Mouse (Mus musculus) heart, embryonic 14.5 days (tissue): ENCODE data around the gene Pimreg. TPM values are rescaled to one million over a fixed set of nuclear protein-coding genes. Genes with fewer than 3 reads are reported as not detected.

Source experiments
- ATAC-seq: fragments of 200-750 bp; cut with Nextera tagmentation; 2 replicates; pipeline ENCODE4 v1.8.0; 2017; ENCODE audit warnings: low read depth, moderate TSS enrichment; ENCODE audit not compliant: insufficient number of reproducible peaks, insufficient read depth, low FRiP score
- H3K27ac ChIP-seq, 2 experiments: fragments of 200-500 bp in 1 of 2; fragments of 300-500 bp in 1 of 2; sonication (generic) in 1 of 2; replicated peaks in 1 of 2; 2 replicates each; pipeline ENCODE4 v1.5.1; 2012 to 2014; ENCODE audit warnings: low read depth in 2 of 2, low read length in 2 of 2, control low read depth in 1 of 2, mild to moderate bottlenecking in 1 of 2, mixed read lengths in 1 of 2; ENCODE audit not compliant: control insufficient read depth in 1 of 2, insufficient read depth in 1 of 2
- H3K27me3 ChIP-seq: fragments of 300-500 bp; sonication (generic); 2 replicates; pipeline ENCODE4 v1.6.1; 2014; ENCODE audit warnings: mild to moderate bottlenecking, low read length, control low read depth; ENCODE audit not compliant: control insufficient read depth, insufficient read depth
- H3K36me3 ChIP-seq: fragments of 300-500 bp; sonication (generic); 2 replicates; pipeline ENCODE4 v1.6.1; 2014; ENCODE audit warnings: mild to moderate bottlenecking, control low read depth, low read length, mixed read lengths; ENCODE audit not compliant: control insufficient read depth, insufficient read depth
- H3K4me1 ChIP-seq, 2 experiments: fragments of 200-500 bp in 1 of 2; fragments of 300-500 bp in 1 of 2; sonication (generic) in 1 of 2; 2 replicates each; pipeline ENCODE4 v1.6.1; 2012 to 2014; ENCODE audit warnings: low read length in 2 of 2, control low read depth in 1 of 2, mixed read lengths in 1 of 2; ENCODE audit not compliant: control insufficient read depth in 2 of 2, insufficient read depth in 2 of 2
- H3K4me2 ChIP-seq: fragments of 300-500 bp; sonication (generic); 2 replicates; pipeline ENCODE4 v1.6.1; 2014; ENCODE audit warnings: mild to moderate bottlenecking, low read length
- H3K4me3 ChIP-seq, 2 experiments: fragments of 200-500 bp in 1 of 2; fragments of 300-500 bp in 1 of 2; sonication (generic) in 1 of 2; 2 replicates each; pipeline ENCODE4 v1.5.1; 2012 to 2014; ENCODE audit warnings: low read length in 2 of 2, mild to moderate bottlenecking in 2 of 2, control low read depth in 1 of 2, low read depth in 1 of 2, moderate library complexity in 1 of 2; ENCODE audit not compliant: control insufficient read depth in 1 of 2, insufficient read depth in 1 of 2
- H3K9ac ChIP-seq: fragments of 300-500 bp; sonication (generic); 2 replicates; pipeline ENCODE4 v1.6.1; 2014; ENCODE audit warnings: mild to moderate bottlenecking, low read length
- H3K9me3 ChIP-seq: fragments of 300-500 bp; sonication (generic); 2 replicates; pipeline ENCODE4 v1.6.1; 2016; ENCODE audit warnings: low read length, control low read depth; ENCODE audit not compliant: control insufficient read depth
- WGBS: fragments of 180-500 bp; shearing (Covaris S2); extraction: QIAGEN DNeasy Blood & Tissue Kit; methylation state at CpG from one replicate; pipeline ENCODE4 v1.1.7; 2014; 5-methylcytosine and 5-hydroxymethylcytosine counted together
- polyA plus RNA-seq: library from polyadenylated mRNA; unstranded; fragments of >200 nt; fragmentation: Nextera tagmentation; extraction: Ambion mirVana; gene quantifications from 2 replicates; pipeline ENCODE4 v1.2.1, GENCODE M21; 2014

Pimreg gene
- polyA plus RNA-seq, 1 experiment from 2014 or later = 76.4 TPM

GRCm38 (mm10) chr11:72052636-72053035 is 10.8 kb downstream of the Pimreg start:
- Histone ChIP-seq H3K27ac (no peak overlapping the region), H3K4me1 (peaks cover 6 to 13% of the 10 kb centered on the region in 2 experiments; a peak in 3 of 4 replicates), H3K9ac (no peak overlapping the region), H3K4me2 (no peak overlapping the region), H3K4me3 (no peak overlapping the region), H3K36me3 (peaks cover 4% of the 10 kb centered on the region; the same call in 1 of the 2 replicates), H3K27me3 (peaks cover 36% of the 10 kb centered on the region), H3K9me3 (no peaks in the 10 kb centered on the region)
- WGBS = 17% methylated on average over 5 of the region's 5 CpGs
- no peak for ATAC-seq

GRCm38 (mm10) chr11:72055176-72055575 is 13.3 kb downstream of the Pimreg start:
- no peak for ATAC-seq
- WGBS = 36% methylated on average over 2 of the region's 2 CpGs
- H3K4me3 ChIP-seq = no peak overlapping the region
- no peaks in the 10 kb centered on the region for H3K9me3 ChIP-seq
- H3K4me2 ChIP-seq = no peak overlapping the region
- no peak overlapping the region for H3K9ac ChIP-seq
- peaks cover 24% of the 10 kb centered on the region for H3K27me3 ChIP-seq
- no peak overlapping the region for H3K27ac ChIP-seq
- H3K4me1 ChIP-seq = peaks cover 6 to 13% of the 10 kb centered on the region in 2 experiments; a peak in 3 of 4 replicates
- H3K36me3 ChIP-seq = no peaks in the 10 kb centered on the region

GRCm38 (mm10) chr11:72057166-72057565 is 15.3 kb downstream of the Pimreg start:
- H3K4me2 ChIP-seq = no peak overlapping the region
- 62% methylated on average over 3 of the region's 3 CpGs for WGBS
- no peaks in the 10 kb centered on the region; a peak in 1 of 4 replicates for H3K4me1 ChIP-seq
- no peaks in the 10 kb centered on the region for H3K9me3 ChIP-seq
- no peak for ATAC-seq
- no peaks in the 10 kb centered on the region for H3K36me3 ChIP-seq
- H3K4me3 ChIP-seq = no peak overlapping the region
- H3K9ac ChIP-seq = no peak overlapping the region
- peaks cover 6% of the 10 kb centered on the region; the same call in 1 of the 2 replicates for H3K27me3 ChIP-seq
- no peak overlapping the region for H3K27ac ChIP-seq

GRCm38 (mm10) chr11:72060416-72060815 is 18.6 kb downstream of the Pimreg start:
- H3K4me2 ChIP-seq = no peak overlapping the region
- 72% methylated on average over 9 of the region's 9 CpGs for WGBS
- no peak overlapping the region for H3K27ac ChIP-seq
- no peak for ATAC-seq
- no peaks in the 10 kb centered on the region for H3K27me3 ChIP-seq
- H3K4me1 ChIP-seq = no peaks in the 10 kb centered on the region; a peak in 1 of 4 replicates
- no peak overlapping the region for H3K9ac ChIP-seq
- peaks cover 16% of the 10 kb centered on the region for H3K9me3 ChIP-seq
- H3K36me3 ChIP-seq = no peaks in the 10 kb centered on the region
- H3K4me3 ChIP-seq = no peak overlapping the region

- Histone ChIP-seq H3K27me3 (no peaks in the 10 kb centered on the region), H3K4me3 (no peak overlapping the region), H3K36me3 (no peaks in the 10 kb centered on the region), H3K4me2 (no peak overlapping the region), H3K9ac (no peak overlapping the region), H3K4me1 (no peaks in the 10 kb centered on the region; a peak in 1 of 4 replicates), H3K27ac (no peak overlapping the region), H3K9me3 (peaks cover 21% of the 10 kb centered on the region)
- ATAC-seq = no peak
- WGBS = 64% methylated on average over 13 of the region's 13 CpGs
Measured at GRCm38 (mm10) chr11:72061093-72061620, 19.3 kb downstream of the Pimreg start.

GRCm38 (mm10) chr11:72064414-72064813 is 22.6 kb downstream of the Pimreg start:
- Histone ChIP-seq H3K4me3 (no peak overlapping the region), H3K36me3 (no peaks in the 10 kb centered on the region), H3K27ac (no peak overlapping the region), H3K4me1 (no peaks in the 10 kb centered on the region; a peak in 1 of 4 replicates), H3K27me3 (no peaks in the 10 kb centered on the region), H3K4me2 (no peak overlapping the region), H3K9me3 (peaks cover 21% of the 10 kb centered on the region), H3K9ac (no peak overlapping the region)
- 71% methylated on average over 6 of the region's 6 CpGs for WGBS
- ATAC-seq = no peak

- H3K4me1 ChIP-seq = no peaks in the 10 kb centered on the region; a peak in 1 of 4 replicates
- WGBS = 74% methylated on average over 8 of the region's 8 CpGs
- no peak overlapping the region for H3K27ac ChIP-seq
- H3K9me3 ChIP-seq = peaks cover 21% of the 10 kb centered on the region
- H3K36me3 ChIP-seq = no peaks in the 10 kb centered on the region
- no peaks in the 10 kb centered on the region for H3K27me3 ChIP-seq
- H3K9ac ChIP-seq = no peak overlapping the region
- H3K4me3 ChIP-seq = no peak overlapping the region
- no peak for ATAC-seq
- no peak overlapping the region for H3K4me2 ChIP-seq
Measured at GRCm38 (mm10) chr11:72065103-72065502, 23.3 kb downstream of the Pimreg start.

- Histone ChIP-seq H3K4me2 (no peak overlapping the region), H3K36me3 (no peaks in the 10 kb centered on the region), H3K27me3 (no peaks in the 10 kb centered on the region), H3K4me3 (no peak overlapping the region), H3K27ac (no peak overlapping the region), H3K4me1 (no peaks in the 10 kb centered on the region; a peak in 1 of 4 replicates), H3K9me3 (peaks cover 21% of the 10 kb centered on the region), H3K9ac (no peak overlapping the region)
- 37% methylated on average over 6 of the region's 6 CpGs for WGBS
- no peak for ATAC-seq
Measured at GRCm38 (mm10) chr11:72066330-72066729, 24.5 kb downstream of the Pimreg start.
